Mouse (Mus musculus) olfactory bulb, adult 2 months (tissue): ENCODE results near the gene Fads3.

Experiments
- CTCF ChIP-seq: fragments of 200-500 bp; IDR thresholded peaks from 2 replicates; pipeline ENCODE4 v1.5.1; 2012; ENCODE audit warnings: low read depth, mild to moderate bottlenecking, low read length, moderate library complexity; ENCODE audit not compliant: insufficient read depth
- POLR2A ChIP-seq: fragments of 200-500 bp; IDR thresholded peaks from 2 replicates; pipeline ENCODE4 v1.6.1; 2012; ENCODE audit warnings: mild to moderate bottlenecking, low read depth, low read length, moderate library complexity; ENCODE audit not compliant: insufficient read depth

- TF ChIP-seq CTCF, result no peak
- no peak for TF ChIP-seq POLR2A
Measured at GRCm38 (mm10) chr19:10057486-10058351, 16.4 kb downstream of the Fads3 start.
